Mouse (Mus musculus) E14TG2a.4 (cell line): Measurements from ENCODE around the gene Gal.

Experiments
- H3K27me3 ChIP-seq: 2 replicates; pipeline ENCODE4 v1.6.1; 2014; ENCODE audit warnings: low read length, control low read depth; ENCODE audit not compliant: insufficient read depth
- H3K36me3 ChIP-seq: 2 replicates; pipeline ENCODE4 v1.6.1; 2014; ENCODE audit warnings: low read length, control low read depth; ENCODE audit not compliant: insufficient read depth
- H3K4me1 ChIP-seq: replicated peaks from 2 replicates; pipeline ENCODE4 v1.6.1; 2014; ENCODE audit warnings: low read depth, low read length, control low read depth
- H3K4me3 ChIP-seq: replicated peaks from 2 replicates; pipeline ENCODE4 v1.5.1; 2014; ENCODE audit warnings: mild to moderate bottlenecking, low read length
- H3K9me3 ChIP-seq: 2 replicates; pipeline ENCODE4 v1.6.1; 2014; ENCODE audit warnings: low read length, control low read depth
- CTCF ChIP-seq: conservative IDR thresholded peaks from 2 replicates; pipeline ENCODE4 v1.5.1; 2014; ENCODE audit warnings: low read length
- NANOG ChIP-seq: IDR thresholded peaks from 2 replicates; pipeline ENCODE4 v1.6.1; 2014; ENCODE audit warnings: borderline replicate concordance, low read length, mixed read lengths
- POU5F1 ChIP-seq: IDR thresholded peaks from 2 replicates; pipeline ENCODE4 v1.6.1; 2014; ENCODE audit warnings: low read length, borderline replicate concordance

Gene Gal

DNA sequence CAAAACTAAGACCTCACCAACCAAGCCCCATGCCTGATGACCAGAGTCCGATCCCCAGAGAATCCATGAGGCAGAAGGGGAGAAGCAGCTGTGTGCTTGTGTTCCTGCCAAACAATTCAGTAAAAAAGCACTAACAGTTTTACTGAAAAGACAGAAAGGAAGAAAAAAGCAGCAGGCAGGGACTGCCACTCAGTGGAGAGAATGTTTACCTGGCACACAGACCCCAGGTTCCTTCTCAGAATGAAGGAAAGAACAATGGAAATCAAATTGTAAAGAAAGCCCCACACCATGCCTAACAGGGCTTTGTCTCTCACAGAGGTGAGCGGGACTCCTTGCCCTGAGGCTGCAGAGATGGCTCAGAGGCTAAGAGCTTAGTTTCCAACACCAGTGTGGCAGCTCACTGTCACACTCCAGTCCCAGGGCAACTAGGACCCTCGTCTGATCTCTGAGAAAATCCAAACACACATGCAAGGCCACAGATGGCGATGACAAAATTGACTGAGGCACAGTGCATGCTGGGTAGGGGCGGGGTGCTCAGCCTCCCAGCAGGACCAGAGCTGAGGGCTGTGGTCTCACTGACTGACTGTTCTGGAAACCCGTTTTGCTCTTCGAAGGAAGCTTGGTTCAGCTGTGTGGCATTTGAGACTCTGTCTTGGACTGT lies 14.9 kb upstream of the Gal start:
- H3K4me3 ChIP-seq, result 0 out of 2 replicates have a peak overlapping the region, but pooled peaks have one; percentile 3
- H3K36me3 ChIP-seq, result no peaks in the 10 kb centered on the region
- H3K4me1 ChIP-seq, result peaks cover 59% of the 10 kb centered on the region
- H3K27me3 ChIP-seq, result peaks cover 14% of the 10 kb centered on the region
- TF ChIP-seq CTCF (no peak), POU5F1 (no peak), NANOG (no peak)
- no peaks in the 10 kb centered on the region for H3K9me3 ChIP-seq

DNA sequence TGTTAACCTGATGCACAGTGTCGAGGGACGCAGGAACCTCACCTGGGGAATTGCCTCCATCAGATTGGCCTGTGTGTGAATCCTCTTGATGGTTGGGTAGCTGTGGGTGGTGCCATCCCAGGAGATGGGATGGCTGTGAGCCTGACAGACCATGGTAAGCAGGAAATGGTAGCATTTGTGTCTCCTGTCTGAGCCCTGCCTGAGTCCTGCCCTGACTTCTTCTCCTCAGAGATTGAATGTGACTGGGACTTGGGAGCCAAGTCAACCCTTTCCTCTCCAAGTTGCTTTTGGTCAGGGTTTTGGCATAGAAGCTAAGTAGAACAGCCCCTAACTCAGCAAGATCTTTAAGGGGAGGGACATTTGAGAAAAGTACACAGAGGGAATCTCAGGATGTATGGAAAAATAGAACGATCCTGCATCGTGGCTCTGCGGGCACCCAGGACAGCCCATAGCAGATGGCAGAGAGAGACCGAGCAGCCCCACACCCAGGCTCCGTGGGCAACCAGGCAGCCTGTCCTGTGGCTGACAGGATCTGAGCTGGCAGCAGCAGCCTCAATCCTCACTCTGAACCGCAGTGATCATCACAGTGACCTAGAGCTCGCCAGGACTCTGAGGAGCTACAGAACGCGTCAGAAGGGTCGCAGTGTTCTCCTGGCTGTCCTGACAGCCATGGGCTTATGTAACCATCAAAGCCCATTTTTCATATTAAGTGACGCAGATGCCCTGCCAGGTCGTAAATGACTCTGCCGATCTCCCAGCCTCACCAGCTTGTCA lies 13.9 kb upstream of the Gal start:
- Histone ChIP-seq H3K9me3 (no peaks in the 10 kb centered on the region), H3K4me3 (no peak overlapping the region), H3K36me3 (no peaks in the 10 kb centered on the region), H3K4me1 (peaks cover 54% of the 10 kb centered on the region), H3K27me3 (peaks cover 9% of the 10 kb centered on the region)
- TF ChIP-seq POU5F1 (no peak), CTCF (no peak), NANOG (no peak)

DNA sequence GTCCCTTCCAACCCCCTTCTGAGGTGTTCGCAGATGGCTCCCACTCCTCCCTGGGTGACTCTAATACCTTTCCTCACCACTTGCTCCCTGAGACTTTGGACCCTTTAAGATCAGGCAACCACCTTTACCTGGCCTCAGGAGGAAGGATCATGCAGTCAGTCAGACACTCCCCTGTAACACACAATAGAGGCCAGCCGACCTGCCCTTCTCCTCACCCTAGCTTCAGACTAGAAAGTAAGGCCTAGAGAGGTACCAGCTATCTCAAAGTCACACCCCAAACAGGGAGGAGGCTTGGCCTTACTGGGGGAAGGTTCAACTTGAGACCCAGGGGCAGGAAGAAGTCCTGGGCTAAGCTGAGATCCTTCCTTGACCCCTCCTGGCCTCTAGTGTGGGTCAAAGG lies 9.9 kb upstream of the Gal start:
- Histone ChIP-seq H3K4me3 (no peak overlapping the region), H3K4me1 (peaks cover 30% of the 10 kb centered on the region), H3K27me3 (peaks cover 16% of the 10 kb centered on the region), H3K36me3 (no peaks in the 10 kb centered on the region), H3K9me3 (no peaks in the 10 kb centered on the region)
- no peak for TF ChIP-seq POU5F1
- no peak for TF ChIP-seq NANOG
- TF ChIP-seq CTCF, result no peak

DNA sequence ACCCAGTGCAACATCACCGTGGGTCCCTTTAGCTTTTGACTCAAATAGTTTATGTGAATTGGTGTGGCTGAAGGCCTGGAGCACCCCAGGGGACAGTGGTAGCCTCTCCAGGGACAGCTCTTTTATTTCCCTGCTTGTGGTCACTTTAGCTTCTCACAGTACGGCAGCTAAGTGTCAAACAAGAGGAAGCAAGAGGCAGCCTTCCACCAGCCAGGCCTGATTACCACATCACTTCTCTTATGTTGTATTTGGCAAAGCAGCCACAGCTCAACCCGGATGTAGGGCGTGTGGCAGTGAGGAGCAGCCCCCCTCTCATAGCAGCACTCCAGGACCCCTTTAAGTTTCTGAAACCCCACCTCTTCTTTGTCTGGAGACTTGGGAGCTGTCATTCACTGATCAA lies 8.6 kb upstream of the Gal start:
- H3K4me3 ChIP-seq, result no peak overlapping the region
- H3K4me1 ChIP-seq, result peaks cover 21% of the 10 kb centered on the region
- peaks cover 5% of the 10 kb centered on the region for H3K9me3 ChIP-seq

DNA sequence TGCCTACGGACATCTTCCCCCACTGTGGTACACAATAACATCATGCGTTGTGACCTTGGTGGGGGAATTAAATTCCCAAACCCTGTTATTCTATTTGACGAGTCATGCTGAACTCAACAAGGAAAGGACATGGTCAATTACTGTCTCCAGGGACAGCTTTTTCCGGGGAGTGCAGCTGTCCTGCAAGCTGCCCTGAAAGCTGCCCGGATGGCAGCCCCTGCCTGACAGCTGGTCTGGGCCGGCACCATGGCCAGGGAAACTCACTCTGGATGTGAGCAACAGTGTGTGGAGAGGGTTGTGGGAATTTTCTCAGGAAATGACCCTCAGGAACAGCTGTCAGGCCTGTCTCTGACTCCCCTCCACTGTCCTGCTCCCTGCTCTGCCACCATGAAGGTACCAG lies 8.1 kb upstream of the Gal start:
- Histone ChIP-seq H3K27me3 (peaks cover 19% of the 10 kb centered on the region), H3K36me3 (no peaks in the 10 kb centered on the region), H3K4me1 (peaks cover 21% of the 10 kb centered on the region), H3K9me3 (peaks cover 6% of the 10 kb centered on the region), H3K4me3 (no peak overlapping the region)
- TF ChIP-seq CTCF (no peak), POU5F1 (no peak), NANOG (no peak)

More for the DNA sequence above, 8.6 kb upstream of the Gal start:
- H3K27me3 ChIP-seq, result peaks cover 16% of the 10 kb centered on the region
- no peaks in the 10 kb centered on the region for H3K36me3 ChIP-seq
- TF ChIP-seq NANOG (no peak), POU5F1 (no peak), CTCF (no peak)

DNA sequence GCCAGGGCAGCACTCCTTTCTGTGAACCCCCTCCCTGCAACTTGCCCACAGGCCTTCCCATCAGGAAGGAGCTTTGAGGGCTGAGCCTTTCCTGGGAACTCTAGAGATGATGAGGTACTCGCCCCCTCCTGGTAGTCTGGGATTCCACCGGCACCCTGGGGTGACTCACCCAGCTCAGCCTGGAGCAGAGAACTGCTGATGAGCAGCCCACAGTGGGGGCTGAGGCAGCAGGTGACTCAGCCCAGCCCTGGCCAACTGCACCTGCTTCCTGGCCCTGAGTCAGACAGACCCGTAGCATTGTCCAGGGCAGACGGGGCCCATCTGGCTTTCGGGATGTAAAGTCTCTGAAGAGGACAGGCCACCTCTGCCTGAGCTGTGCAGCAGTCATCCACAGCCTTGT lies 4.9 kb upstream of the Gal start:
- H3K9me3 ChIP-seq, result peaks cover 6% of the 10 kb centered on the region
- TF ChIP-seq CTCF (no peak), POU5F1 (no peak), NANOG (no peak)
- no peak overlapping the region for H3K4me3 ChIP-seq
- no peaks in the 10 kb centered on the region for H3K36me3 ChIP-seq
- peaks cover 15% of the 10 kb centered on the region for H3K4me1 ChIP-seq
- H3K27me3 ChIP-seq, result peaks cover 47% of the 10 kb centered on the region

DNA sequence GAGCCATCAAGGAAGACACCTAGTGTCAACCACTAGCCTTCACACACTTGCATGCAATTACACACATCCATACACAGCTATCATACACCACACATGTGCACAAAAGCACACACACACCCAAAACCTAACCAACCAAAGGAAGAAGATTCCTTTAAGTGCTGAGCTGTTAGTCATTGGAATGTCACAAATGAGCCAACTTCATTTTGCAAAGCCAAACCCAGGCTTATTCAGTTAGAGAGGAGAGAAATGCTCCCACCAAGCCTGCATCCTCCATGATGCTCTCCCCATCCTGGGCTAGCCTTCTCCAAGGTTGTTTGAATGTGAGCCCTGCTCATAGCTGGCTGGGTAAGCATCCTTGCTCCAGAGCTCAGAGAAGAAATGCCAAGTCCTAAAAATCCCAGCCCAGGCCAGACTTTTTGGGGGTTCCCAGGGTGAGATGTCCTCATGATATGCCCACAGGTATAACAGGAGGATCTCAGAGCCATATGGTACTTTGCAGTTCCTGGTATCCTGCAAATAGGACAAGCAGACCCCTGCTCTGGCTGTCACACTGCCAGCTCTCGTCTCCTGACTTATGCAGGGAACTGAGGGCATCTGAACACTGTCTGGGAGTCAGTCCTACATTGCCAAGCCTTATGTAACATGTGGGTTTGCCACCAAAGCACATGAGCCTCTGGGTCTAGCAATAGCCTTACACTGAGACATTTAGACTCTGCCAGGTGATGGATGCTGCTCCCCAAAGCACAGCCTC lies 8.6 kb downstream of the Gal start:
- Histone ChIP-seq H3K36me3 (no peaks in the 10 kb centered on the region), H3K4me3 (no peak overlapping the region), H3K27me3 (peaks cover 40% of the 10 kb centered on the region), H3K4me1 (no peaks in the 10 kb centered on the region), H3K9me3 (peaks cover 9% of the 10 kb centered on the region)
- TF ChIP-seq NANOG (no peak), CTCF (no peak), POU5F1 (no peak)

DNA sequence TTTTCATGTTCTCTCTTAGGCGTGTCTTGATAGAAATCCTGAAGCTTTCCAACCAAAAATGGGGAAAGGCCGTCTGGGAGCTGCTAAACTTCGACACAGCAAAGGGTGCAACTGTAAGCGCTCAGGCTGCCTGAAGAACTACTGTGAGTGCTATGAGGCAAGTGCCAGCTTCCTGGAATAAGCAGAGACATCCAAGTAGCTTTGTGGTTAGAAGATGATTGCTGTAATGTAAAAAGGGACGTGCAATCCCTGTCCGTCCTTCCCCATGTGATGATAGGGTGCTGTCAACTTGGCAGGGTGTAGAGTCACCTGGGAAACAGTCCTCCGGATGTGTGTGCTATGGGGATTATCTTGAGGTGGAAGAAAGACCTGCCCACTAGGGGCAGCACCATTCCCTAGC lies 10.3 kb downstream of the Gal start:
- H3K27me3 ChIP-seq, result peaks cover 28% of the 10 kb centered on the region
- H3K4me1 ChIP-seq, result no peaks in the 10 kb centered on the region
- TF ChIP-seq NANOG, result no peak
- no peak for TF ChIP-seq CTCF
- TF ChIP-seq POU5F1, result no peak
- H3K36me3 ChIP-seq, result no peaks in the 10 kb centered on the region
- peaks cover 9% of the 10 kb centered on the region for H3K9me3 ChIP-seq
- H3K4me3 ChIP-seq, result no peak overlapping the region
